Mouse (Mus musculus): ENCODE results near the gene Arl10. TPM values are rescaled to one million over a fixed set of nuclear protein-coding genes. Genes with fewer than 3 reads are reported as not detected.
"Not testable (repeated sequence)": the region's sequence is repeated elsewhere in the genome, so short reads cannot be mapped to it uniquely, and the experiment has no call there.

Gene Arl10
- polyA plus RNA-seq, 1 experiment from 2014 or later, result 19.0 TPM

DNA sequence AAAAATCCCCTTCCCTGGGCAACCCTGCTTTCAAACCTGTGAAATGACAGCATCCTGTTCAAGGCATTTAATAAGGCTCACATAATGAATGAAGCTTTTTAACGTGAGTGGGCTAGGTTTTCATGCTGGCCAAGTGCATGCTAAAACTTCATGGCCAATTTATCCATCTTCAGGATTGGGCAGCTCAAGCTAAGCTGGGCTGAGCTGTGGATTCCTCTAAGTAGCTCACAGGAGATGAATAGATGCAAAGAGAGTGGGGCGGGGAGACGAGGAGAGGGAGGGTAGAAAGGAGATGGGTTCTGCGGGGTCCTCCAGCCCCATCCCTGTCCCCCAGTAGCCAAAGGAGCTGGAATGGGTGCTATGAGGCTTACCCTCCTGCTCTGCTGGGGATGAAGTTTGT, 29.4 kb downstream of the Arl10 start:
- 70% methylated on average over 4 of the region's 4 CpGs for WGBS
- Histone ChIP-seq H3K36me3 (peaks cover 23% of the 10 kb centered on the region), H3K27ac (replicated peaks) (no peak overlapping the region), H3K9ac (no peak overlapping the region), H3K4me2 (no peak overlapping the region), H3K4me1 (peaks cover 11% of the 10 kb centered on the region), H3K9me3 (no peaks in the 10 kb centered on the region), H3K4me3 (no peak overlapping the region), H3K27me3 (replicated peaks) (no peaks in the 10 kb centered on the region)
- ATAC-seq (ENCODE audit: extremely low read depth, insufficient number of reproducible peaks, low FRiP score, low TSS enrichment), result no peak

DNA sequence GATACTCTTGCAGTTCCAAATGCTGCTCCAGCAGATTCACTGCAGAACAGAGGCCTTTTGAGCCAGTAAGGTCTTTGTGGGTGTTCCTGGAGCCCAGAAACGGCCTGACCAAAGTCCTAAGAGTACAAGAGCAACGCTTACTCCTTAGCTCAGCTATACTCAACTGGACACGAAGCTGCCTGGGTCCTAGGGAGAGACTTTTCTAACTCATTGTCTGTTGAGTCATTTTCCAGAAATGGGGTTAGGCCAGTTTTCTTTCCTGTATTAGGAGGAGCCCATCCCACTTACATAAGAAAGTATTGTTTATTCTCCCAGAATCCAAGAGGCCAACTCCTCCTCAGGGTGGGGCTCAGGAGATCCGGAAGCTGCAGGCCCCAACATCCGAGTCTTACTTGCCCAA, 30.6 kb downstream of the Arl10 start:
- no peak overlapping the region for H3K4me3 ChIP-seq
- H3K27ac ChIP-seq (replicated peaks), result no peak overlapping the region
- H3K9me3 ChIP-seq, result no peaks in the 10 kb centered on the region
- no peak for ATAC-seq (ENCODE audit: extremely low read depth, insufficient number of reproducible peaks, low FRiP score, low TSS enrichment)
- H3K4me1 ChIP-seq, result peaks cover 23% of the 10 kb centered on the region
- 74% methylated on average over 5 of the region's 5 CpGs for WGBS
- H3K36me3 ChIP-seq, result peaks cover 17% of the 10 kb centered on the region
- H3K9ac ChIP-seq, result no peak overlapping the region
- no peak overlapping the region for H3K4me2 ChIP-seq
- H3K27me3 ChIP-seq (replicated peaks), result no peaks in the 10 kb centered on the region

DNA sequence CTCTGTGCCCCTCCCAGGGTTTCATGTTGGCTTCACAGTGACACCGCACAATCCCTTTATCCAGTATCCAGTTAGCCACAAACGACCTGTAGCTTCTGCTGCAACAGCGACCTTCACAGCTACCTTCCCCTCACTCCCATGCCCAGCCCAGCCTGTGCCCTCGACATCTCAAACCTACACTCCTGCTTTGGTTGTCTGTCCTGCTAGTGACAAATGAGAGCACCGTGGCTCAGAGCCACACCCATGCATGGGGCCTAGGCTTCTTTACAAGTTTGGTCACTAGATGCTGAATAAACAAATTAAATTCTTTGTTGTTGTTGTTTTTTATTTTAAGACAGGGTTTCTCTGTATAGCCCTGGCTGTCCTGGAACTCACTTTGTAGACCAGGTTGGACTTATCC, 32.4 kb downstream of the Arl10 start:
- H3K4me1 ChIP-seq, result peaks cover 32% of the 10 kb centered on the region
- ATAC-seq (ENCODE audit: extremely low read depth, insufficient number of reproducible peaks, low FRiP score, low TSS enrichment), result no peak
- H3K27ac ChIP-seq (replicated peaks), result no peak overlapping the region
- H3K4me3 ChIP-seq, result no peak overlapping the region
- WGBS, result 61% methylated on average over 5 of the region's 5 CpGs
- H3K36me3 ChIP-seq, result peaks cover 17% of the 10 kb centered on the region
- no peak overlapping the region for H3K9ac ChIP-seq
- no peaks in the 10 kb centered on the region for H3K9me3 ChIP-seq
- no peaks in the 10 kb centered on the region for H3K27me3 ChIP-seq (replicated peaks)
- H3K4me2 ChIP-seq, result no peak overlapping the region

DNA sequence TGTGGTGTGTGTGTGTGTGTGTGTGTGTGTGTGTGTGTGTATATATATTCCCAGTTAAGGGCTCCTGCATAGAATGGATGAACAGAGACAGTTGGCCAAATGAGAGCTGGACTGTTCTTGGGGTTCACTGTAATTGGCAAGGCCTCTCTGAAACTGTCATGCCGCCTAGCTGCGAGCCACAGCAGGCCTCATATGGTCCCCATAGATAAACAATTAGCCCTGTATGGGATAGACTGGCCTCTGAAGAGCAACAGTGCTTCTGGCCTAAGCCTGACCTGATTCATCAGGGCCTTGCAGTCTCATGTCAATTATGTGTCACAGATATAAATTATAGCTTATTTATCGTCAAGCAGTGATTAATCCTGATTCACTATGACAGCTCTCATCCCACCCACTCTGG, 33.2 kb downstream of the Arl10 start:
- H3K9ac ChIP-seq, result no peak overlapping the region
- H3K4me3 ChIP-seq, result no peak overlapping the region
- ATAC-seq (ENCODE audit: extremely low read depth, insufficient number of reproducible peaks, low FRiP score, low TSS enrichment), result no peak
- H3K27ac ChIP-seq (replicated peaks), result no peak overlapping the region
- H3K4me1 ChIP-seq, result peaks cover 32% of the 10 kb centered on the region
- no peaks in the 10 kb centered on the region for H3K27me3 ChIP-seq (replicated peaks)
- WGBS, result 70% methylated on average over 3 of the region's 3 CpGs
- no peaks in the 10 kb centered on the region for H3K9me3 ChIP-seq
- peaks cover 17% of the 10 kb centered on the region for H3K36me3 ChIP-seq
- H3K4me2 ChIP-seq, result no peak overlapping the region

DNA sequence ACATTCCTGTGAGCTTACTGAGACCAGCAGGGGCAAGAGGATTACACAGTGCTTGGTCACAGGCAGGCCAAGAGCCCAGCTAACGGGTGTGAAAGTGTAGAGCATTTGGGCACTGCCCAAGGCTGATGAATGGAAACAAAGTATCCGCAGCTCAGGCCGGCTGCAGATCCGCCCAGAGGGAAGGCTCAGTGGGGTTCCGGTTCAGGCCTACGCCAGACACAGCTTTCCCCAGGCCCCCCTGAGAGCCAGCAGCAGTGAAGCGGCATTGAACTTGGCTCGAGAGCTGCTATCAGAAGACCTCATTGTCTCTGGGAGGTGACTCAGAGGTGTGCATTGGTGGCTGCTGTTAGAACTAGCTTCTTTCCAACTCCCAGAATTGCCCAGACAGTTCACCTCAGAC, 33.9 kb downstream of the Arl10 start:
- Histone ChIP-seq H3K9me3 (no peaks in the 10 kb centered on the region), H3K9ac (peak overlapping the region; percentile 54), H3K36me3 (peaks cover 17% of the 10 kb centered on the region), H3K27me3 (replicated peaks) (no peaks in the 10 kb centered on the region), H3K27ac (replicated peaks) (0 out of 2 replicates have a peak overlapping the region, but pooled peaks have one; percentile 0), H3K4me3 (no peak overlapping the region), H3K4me2 (peak overlapping the region; percentile 97), H3K4me1 (peaks cover 32% of the 10 kb centered on the region)
- WGBS, result 30% methylated on average over 8 of the region's 8 CpGs
- no peak for ATAC-seq (ENCODE audit: extremely low read depth, insufficient number of reproducible peaks, low FRiP score, low TSS enrichment)

DNA sequence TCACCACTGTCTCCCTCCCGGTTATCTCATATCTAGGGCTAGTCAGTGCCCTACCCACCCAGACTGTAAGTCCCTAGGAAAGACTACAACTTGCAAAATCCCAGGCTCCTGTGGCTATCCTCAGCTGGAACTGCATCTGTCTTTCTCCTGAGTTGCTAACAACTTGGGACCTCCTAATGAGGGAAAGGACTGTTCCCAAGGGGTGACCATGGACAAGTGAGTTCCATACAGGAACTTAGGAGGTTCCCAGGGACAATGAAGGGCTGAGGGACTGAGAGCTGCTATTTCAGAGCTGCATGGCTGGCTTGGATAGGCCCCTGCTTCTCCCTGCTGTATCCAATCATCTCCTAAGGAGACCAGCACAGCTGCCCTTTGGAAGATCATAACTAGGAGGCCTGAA, 34.5 kb downstream of the Arl10 start:
- peak overlapping the region; percentile 54 for H3K9ac ChIP-seq
- H3K36me3 ChIP-seq, result peaks cover 17% of the 10 kb centered on the region
- H3K4me2 ChIP-seq, result peak overlapping the region; percentile 97
- no peaks in the 10 kb centered on the region for H3K27me3 ChIP-seq (replicated peaks)
- H3K4me3 ChIP-seq, result no peak overlapping the region
- 0% methylated on average over 1 of the region's 1 CpGs for WGBS
- no peak for ATAC-seq (ENCODE audit: extremely low read depth, insufficient number of reproducible peaks, low FRiP score, low TSS enrichment)
- H3K9me3 ChIP-seq, result no peaks in the 10 kb centered on the region
- H3K4me1 ChIP-seq, result peaks cover 32% of the 10 kb centered on the region
- 0 out of 2 replicates have a peak overlapping the region, but pooled peaks have one; percentile 0 for H3K27ac ChIP-seq (replicated peaks)

DNA sequence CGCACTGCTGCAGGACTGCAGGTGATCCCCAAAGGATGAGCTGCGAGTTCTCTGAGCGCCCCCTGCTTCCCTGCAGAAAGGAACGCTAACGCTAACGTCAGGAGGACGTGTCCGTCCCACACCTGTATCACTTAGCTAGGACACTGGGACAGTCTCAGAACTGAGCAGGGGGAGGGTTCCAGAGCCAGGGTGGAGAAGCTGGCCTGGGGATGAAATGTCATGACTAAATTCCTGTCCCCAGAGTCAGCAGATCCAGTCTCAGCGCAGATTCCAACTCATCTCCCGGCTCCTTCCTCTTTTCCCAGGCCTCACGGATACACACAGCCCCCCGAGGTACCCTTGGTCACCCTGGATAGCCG, 35.8 kb downstream of the Arl10 start:
- no peaks in the 10 kb centered on the region for H3K27me3 ChIP-seq (replicated peaks)
- peak overlapping the region; percentile 74 for H3K27ac ChIP-seq (replicated peaks)
- H3K36me3 ChIP-seq, result peaks cover 11% of the 10 kb centered on the region
- H3K4me2 ChIP-seq, result peak overlapping the region; percentile 97
- peaks cover 32% of the 10 kb centered on the region for H3K4me1 ChIP-seq
- 10% methylated on average over 13 of the region's 13 CpGs for WGBS
- H3K9me3 ChIP-seq, result no peaks in the 10 kb centered on the region
- ATAC-seq (ENCODE audit: extremely low read depth, insufficient number of reproducible peaks, low FRiP score, low TSS enrichment), result 0 out of 2 replicates have a peak, but pooled peaks have one; percentile 3
- H3K4me3 ChIP-seq, result peak overlapping the region; percentile 87
- H3K9ac ChIP-seq, result peak overlapping the region; percentile 93

DNA sequence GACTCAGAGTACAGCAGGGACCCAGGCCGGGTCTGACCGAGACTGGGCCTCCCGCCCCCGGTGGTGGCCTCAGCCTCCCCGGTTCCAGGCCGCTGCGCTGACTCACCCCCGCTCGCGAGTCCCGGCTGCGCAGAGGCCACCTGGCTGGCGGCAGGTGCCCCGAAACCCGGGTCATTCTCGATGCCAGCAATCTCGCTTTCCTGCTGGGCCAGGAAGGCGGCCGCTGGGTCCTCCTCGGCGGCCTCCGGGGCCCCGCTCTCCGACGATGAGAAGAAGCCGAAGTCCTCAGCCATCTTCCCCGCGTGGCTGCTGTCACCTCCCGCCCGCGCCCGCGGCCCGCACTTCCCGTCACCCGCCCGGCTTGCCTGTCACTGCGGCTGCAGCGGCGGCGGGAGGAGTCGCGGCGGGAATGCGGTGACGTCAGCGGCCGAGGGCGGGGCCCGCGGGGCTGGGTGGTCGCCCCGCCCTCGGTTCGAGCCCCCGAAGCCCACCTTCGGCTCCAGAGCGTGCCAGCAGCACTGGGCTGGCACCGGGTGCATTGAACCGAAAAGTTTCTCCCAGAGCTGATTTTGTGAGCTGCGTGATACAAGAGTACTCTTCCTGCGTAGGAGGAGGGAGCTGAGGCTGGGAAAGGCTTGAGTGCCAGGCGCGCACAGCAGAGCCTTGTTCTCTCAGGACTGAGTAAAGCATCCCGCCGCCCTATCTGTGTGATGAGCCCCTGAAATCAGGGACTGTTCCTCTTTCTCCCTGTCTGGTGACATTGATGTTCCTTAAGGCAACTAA, 36.3 kb downstream of the Arl10 start, which contains the start of gene Cltb:
Gene Cltb, minus strand, starts transcription at position 373 of the 783 bp plus-strand sequence.
- Histone ChIP-seq H3K9ac (peak within 1 kb of the TSS; percentile 93), H3K4me2 (peak within 1 kb of the TSS; percentile 97), H3K4me1 (peaks cover 32% of the 10 kb centered on the region), H3K36me3 (peaks cover 6% of the 10 kb centered on the region), H3K27me3 (replicated peaks) (no peaks in the 10 kb centered on the region), H3K9me3 (no peaks in the 10 kb centered on the region), H3K27ac (replicated peaks) (peak within 1 kb of the TSS; percentile 74), H3K4me3 (peak within 1 kb of the TSS; percentile 87)
- 1% methylated on average over 66 of the region's 66 CpGs for WGBS
- peak; percentile 73 for ATAC-seq (ENCODE audit: extremely low read depth, insufficient number of reproducible peaks, low FRiP score, low TSS enrichment)

DNA sequence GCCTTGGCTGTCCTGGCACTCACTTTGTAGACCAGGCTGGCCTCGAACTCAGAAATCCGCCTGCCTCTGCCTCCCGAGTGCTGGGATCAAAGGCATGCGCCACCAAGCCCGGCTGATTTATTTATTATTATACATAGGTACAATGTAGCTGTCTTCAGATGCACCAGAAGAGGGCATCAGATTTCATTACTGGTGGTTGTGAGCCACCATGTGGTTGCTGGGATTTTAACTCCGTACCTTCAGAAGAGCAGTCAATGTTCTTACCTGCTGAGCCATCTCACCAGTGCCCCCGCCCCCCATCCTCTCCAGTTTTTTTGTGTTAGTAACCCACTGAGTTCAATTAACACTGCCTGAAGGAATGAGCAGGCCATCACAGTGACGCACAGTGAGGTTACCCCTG, 38.3 kb downstream of the Arl10 start:
- H3K4me2 ChIP-seq; H3K9ac ChIP-seq; ATAC-seq (ENCODE audit: extremely low read depth, insufficient number of reproducible peaks, low FRiP score, low TSS enrichment); H3K4me3 ChIP-seq; H3K27me3 ChIP-seq (replicated peaks); H3K9me3 ChIP-seq; H3K36me3 ChIP-seq; H3K27ac ChIP-seq (replicated peaks): not testable (repeated sequence)
- 81% methylated on average over 8 of the region's 8 CpGs for WGBS
- H3K4me1 ChIP-seq, result peaks cover 32% of the 10 kb centered on the region

DNA sequence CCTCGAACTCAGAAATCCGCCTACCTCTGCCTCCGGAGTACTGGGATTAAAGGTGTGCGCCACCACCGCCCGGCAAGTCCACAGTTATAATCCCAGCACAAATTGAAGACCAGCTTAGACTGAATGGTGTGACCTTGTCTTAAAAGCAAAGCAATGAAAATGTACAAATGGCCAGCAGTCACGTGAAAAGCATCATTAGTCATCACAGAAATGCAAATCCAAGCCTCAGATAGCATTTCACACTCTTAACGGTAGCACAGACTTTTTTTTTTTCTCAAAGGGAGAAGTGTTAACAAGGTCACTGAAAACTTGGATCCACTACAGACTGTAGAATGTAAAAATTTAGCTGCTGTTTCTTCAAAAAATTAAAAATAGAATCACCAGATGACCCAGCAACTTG, 41.5 kb downstream of the Arl10 start:
- Histone ChIP-seq H3K27ac (replicated peaks) (no peak overlapping the region), H3K9me3 (no peaks in the 10 kb centered on the region), H3K4me2 (no peak overlapping the region), H3K36me3 (no peaks in the 10 kb centered on the region), H3K4me1 (peaks cover 7% of the 10 kb centered on the region), H3K4me3 (no peak overlapping the region), H3K9ac (no peak overlapping the region), H3K27me3 (replicated peaks) (0 out of 2 replicates have a peak, but pooled peaks cover 4% of the 10 kb centered on the region)
- WGBS, result 74% methylated on average over 8 of the region's 8 CpGs
- no peak for ATAC-seq (ENCODE audit: extremely low read depth, insufficient number of reproducible peaks, low FRiP score, low TSS enrichment)

DNA sequence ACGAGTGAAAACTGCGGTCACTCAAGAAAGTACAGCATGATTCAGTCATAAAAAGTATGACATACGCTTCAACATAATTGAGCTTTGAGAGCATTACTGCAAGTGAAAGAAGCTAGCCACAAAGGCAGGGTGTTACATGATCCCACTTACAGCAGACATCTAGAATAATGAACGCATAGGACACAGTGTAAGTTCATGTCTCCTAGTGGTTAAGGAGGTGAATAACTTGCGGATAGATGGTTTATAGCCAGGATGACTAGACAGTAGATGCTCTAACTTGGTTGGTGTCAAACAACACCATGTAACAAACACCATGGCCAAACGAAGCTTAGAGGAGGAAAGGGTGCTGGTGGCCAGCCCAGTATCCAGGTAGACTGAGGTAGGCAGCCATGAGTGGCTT, 42.2 kb downstream of the Arl10 start:
- Histone ChIP-seq H3K27me3 (replicated peaks) (0 out of 2 replicates have a peak, but pooled peaks cover 4% of the 10 kb centered on the region), H3K4me3 (no peak overlapping the region), H3K4me1 (peaks cover 4% of the 10 kb centered on the region; the same call in 1 of the 2 replicates), H3K9ac (no peak overlapping the region), H3K27ac (replicated peaks) (no peak overlapping the region), H3K36me3 (no peaks in the 10 kb centered on the region), H3K9me3 (no peaks in the 10 kb centered on the region), H3K4me2 (no peak overlapping the region)
- 61% methylated on average over 6 of the region's 6 CpGs for WGBS
- ATAC-seq (ENCODE audit: extremely low read depth, insufficient number of reproducible peaks, low FRiP score, low TSS enrichment), result no peak

All from heart, embryonic 13.5 days (tissue).